Mouse (Mus musculus): ENCODE results near the gene Adar.

DNA sequence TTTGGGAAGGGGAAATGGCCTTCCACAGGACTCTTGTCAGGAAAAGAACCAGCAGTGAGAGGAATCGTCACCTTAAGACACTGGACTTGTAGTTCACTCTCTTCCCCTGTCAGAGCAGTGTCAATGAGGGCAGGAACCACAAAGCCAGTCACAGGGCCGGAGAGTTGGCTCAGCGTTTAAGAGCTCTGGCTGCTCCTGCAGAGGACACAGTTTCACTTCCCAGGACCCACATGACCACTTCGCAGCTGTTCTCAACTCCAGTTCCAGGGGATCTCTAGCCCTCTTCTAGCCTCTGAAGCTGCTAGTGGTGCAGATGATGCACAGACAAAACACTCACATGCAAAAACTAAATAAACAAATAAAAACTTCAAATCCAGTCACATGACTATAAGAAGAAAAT is 81.5 kb downstream of the Adar start:
- TF ChIP-seq CTCF (IDR thresholded peaks at IDR 0.05; ENCODE audit: low read depth, low read length) = no peak
- TF ChIP-seq GATA1 (IDR thresholded peaks at IDR 0.05; ENCODE audit: borderline replicate concordance, low read length) = no peak
- TF ChIP-seq POLR2AphosphoS5 (IDR thresholded peaks at IDR 0.05; ENCODE audit: insufficient replicate concordance, low read depth, low read length) = no peak

Data from G1E (cell line).